Mouse (Mus musculus) forebrain, embryonic 11.5 days (tissue): ENCODE data around the gene Gm3453. TPM values are rescaled to one million over a fixed set of nuclear protein-coding genes. Genes with fewer than 3 reads are reported as not detected.
"Not testable (repeated sequence)": the region's sequence is repeated elsewhere in the genome, so short reads cannot be mapped to it uniquely, and the experiment has no call there.

Source experiments
- ATAC-seq: fragments of 200-750 bp; cut with Nextera tagmentation; replicated peaks from 2 replicates; pipeline ENCODE4 v1.8.0; 2017; ENCODE audit warnings: moderate TSS enrichment; ENCODE audit not compliant: low FRiP score
- DNase-seq: peaks from one replicate; pipeline ENCODE4 v3.0.0-alpha.2; 2017; ENCODE audit warnings: low spot score
- H3K27ac ChIP-seq: fragments of 300-500 bp; sonication (generic); 2 replicates; pipeline ENCODE4 v1.5.1; 2014; ENCODE audit warnings: low read depth, low read length
- H3K27me3 ChIP-seq: fragments of 300-500 bp; sonication (generic); 2 replicates; pipeline ENCODE4 v1.6.1; 2014; ENCODE audit warnings: mild to moderate bottlenecking, low read length, mixed read lengths; ENCODE audit not compliant: control insufficient read depth, insufficient read depth
- H3K36me3 ChIP-seq: fragments of 300-500 bp; sonication (generic); 2 replicates; pipeline ENCODE4 v1.6.1; 2014; ENCODE audit warnings: mild to moderate bottlenecking, low read length, moderate library complexity, mixed read lengths; ENCODE audit not compliant: control insufficient read depth, insufficient read depth
- H3K4me1 ChIP-seq: fragments of 300-500 bp; sonication (generic); replicated peaks from 2 replicates; pipeline ENCODE4 v1.6.1; 2014; ENCODE audit warnings: low read length, mixed read lengths; ENCODE audit not compliant: control insufficient read depth, insufficient read depth
- H3K4me2 ChIP-seq: fragments of 300-500 bp; sonication (generic); 2 replicates; pipeline ENCODE4 v1.6.1; 2014; ENCODE audit warnings: low read depth, mild to moderate bottlenecking, low read length, moderate library complexity, mixed read lengths; ENCODE audit not compliant: severe bottlenecking
- H3K4me3 ChIP-seq: fragments of 300-500 bp; sonication (generic); 2 replicates; pipeline ENCODE4 v1.5.1; 2014; ENCODE audit warnings: low read depth, low read length
- H3K9ac ChIP-seq: fragments of 300-500 bp; sonication (generic); 2 replicates; pipeline ENCODE4 v1.6.1; 2014; ENCODE audit warnings: low read length
- H3K9me3 ChIP-seq: fragments of 300-500 bp; sonication (generic); 2 replicates; pipeline ENCODE4 v1.6.1; 2016; ENCODE audit warnings: low read length, mixed read lengths; ENCODE audit not compliant: control insufficient read depth
- WGBS: fragments of 180-500 bp; shearing (Covaris S2); extraction: QIAGEN DNeasy Blood & Tissue Kit; methylation state at CpG from one replicate; pipeline ENCODE4 v1.1.7; 2014; 5-methylcytosine and 5-hydroxymethylcytosine counted together
- polyA plus RNA-seq: library from polyadenylated mRNA; unstranded; fragments of >200 nt; fragmentation: Nextera tagmentation; extraction: Ambion mirVana; gene quantifications from 2 replicates; pipeline ENCODE4 v1.2.1, GENCODE M21; 2014

Gene Gm3453
- not detected in 2 replicates for polyA plus RNA-seq

DNA sequence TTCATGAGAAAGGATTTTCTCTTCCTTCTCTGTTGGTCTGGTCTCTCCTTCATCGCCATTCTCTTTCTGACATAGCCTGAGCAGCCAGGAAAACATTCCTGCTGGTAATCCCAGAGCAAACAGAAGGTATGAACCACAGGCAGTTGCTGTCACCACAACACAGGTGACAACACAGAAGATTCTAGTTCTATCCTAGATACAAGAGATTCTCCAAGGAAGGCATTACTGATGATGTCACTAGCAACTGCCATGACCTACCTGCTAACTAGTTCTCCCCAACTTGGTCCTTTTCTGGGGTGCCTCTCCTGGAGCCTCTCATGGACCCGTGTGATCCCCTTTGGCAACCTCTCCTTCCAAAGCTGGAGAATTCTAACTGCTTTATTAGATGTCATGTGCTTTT lies at the start of gene Gm3453:
Gene Gm3453, minus strand, starts transcription at position 101 of the 400 bp plus-strand sequence.
- H3K4me1 ChIP-seq, H3K27me3 ChIP-seq, DNase-seq, ATAC-seq, H3K9me3 ChIP-seq, H3K27ac ChIP-seq, H3K4me2 ChIP-seq, H3K4me3 ChIP-seq, H3K9ac ChIP-seq, H3K36me3 ChIP-seq: not testable (repeated sequence)
- WGBS = 67% methylated on average over 2 of the region's 2 CpGs

DNA sequence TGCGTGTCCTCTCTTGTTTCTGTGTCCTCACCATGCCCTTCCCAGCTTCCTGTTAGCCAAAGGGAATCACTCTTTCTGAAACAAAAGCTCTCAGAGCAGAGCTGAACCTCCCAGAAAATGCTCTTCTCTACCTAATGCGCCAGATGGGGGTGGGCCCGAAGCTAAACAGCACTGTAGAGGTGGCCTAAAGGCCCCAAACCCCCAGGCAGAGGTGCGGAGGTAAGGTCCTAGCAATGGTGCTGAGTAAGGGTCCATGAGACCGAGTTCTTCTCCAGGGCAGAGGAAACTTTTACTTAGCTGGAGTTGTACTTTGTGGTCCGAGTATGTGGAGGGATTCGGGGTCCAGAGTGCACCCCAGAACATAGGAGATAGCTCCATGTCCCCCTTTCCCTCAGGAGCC lies 8.2 kb upstream of the Gm3453 start:
- H3K27ac ChIP-seq, H3K4me1 ChIP-seq, H3K4me2 ChIP-seq, H3K9me3 ChIP-seq, H3K4me3 ChIP-seq, H3K27me3 ChIP-seq, H3K36me3 ChIP-seq, DNase-seq, H3K9ac ChIP-seq, ATAC-seq: not testable (repeated sequence)
- 76% methylated on average over 4 of the region's 7 CpGs for WGBS

DNA sequence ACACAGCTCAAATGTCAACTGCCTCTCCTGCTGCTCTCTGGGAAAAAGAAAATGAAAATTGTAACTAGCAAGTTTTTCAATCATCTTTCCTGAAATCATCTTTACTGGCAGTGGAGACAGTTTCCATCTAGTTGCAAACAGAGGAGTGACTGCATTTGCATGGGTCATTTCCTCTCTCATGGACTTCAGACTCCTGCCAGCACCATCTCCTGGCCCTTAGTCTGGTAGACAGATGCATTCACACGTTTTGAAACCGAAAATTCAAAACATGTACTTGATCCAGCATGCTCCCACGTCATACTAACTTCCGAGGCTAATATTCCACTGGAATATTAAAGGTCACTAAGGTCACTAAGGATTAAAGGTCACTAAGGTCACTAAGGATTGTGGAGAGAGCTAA lies 16.5 kb downstream of the Gm3453 start:
- H3K4me3 ChIP-seq, ATAC-seq, H3K9me3 ChIP-seq, DNase-seq, H3K4me1 ChIP-seq, H3K27ac ChIP-seq, H3K36me3 ChIP-seq, H3K4me2 ChIP-seq, H3K9ac ChIP-seq, H3K27me3 ChIP-seq: not testable (repeated sequence)
- 20% methylated on average over 4 of the region's 4 CpGs for WGBS

DNA sequence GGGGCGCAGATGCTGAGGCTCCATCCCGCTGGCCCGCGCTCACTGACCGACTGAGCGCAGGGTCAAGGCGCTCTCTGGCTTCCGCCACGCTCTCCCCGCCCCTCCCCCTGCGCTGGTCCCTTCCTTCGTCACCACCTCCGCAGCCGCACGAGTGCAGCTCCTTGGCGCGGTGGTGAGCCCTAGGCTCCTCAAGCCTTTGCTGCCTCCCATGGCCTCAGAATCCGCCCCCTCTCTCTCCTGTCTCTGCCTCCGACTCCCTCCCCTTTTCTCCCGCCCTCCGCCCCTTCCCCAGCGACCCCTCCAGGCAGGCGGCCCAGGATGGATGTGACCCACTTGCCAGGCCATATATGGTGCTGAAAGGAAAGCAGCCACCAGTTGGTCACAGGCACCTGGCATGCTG lies 17.3 kb downstream of the Gm3453 start, which contains the start of gene Gm3248:
Gene Gm3248, minus strand, starts transcription at position 111 of the 400 bp plus-strand sequence.
- H3K27me3 ChIP-seq, H3K36me3 ChIP-seq, H3K27ac ChIP-seq, H3K9me3 ChIP-seq, ATAC-seq, H3K4me1 ChIP-seq: not testable (repeated sequence)
- 2% methylated on average over 13 of the region's 23 CpGs for WGBS
- DNase-seq = peak; percentile 61
- Histone ChIP-seq H3K4me3 (peak within 1 kb of the TSS; percentile 31), H3K9ac (peak within 1 kb of the TSS; percentile 21), H3K4me2 (peak within 1 kb of the TSS; percentile 57)

DNA sequence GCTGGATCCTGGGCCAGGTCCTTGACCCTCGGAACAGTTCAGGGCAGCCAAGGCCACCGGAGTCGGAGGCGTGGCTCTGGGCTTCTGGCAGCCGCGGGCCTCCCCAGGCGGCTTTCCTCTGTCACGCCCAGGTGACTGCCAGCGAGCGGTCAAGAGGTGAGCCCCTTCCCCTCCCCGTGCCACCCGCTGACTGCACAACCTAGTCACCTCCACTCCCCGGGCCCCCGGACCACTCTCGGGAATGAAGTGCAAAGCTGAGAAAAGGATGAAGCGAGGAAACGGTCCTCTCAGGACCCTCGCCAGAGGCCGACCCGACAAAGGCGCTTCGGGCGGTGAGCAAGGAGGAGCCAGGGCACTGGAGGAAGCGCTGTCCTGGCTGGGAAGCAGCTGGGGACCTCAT lies 17.8 kb downstream of the Gm3453 start:
- H3K9ac ChIP-seq = peak overlapping the region; percentile 21

DNA sequence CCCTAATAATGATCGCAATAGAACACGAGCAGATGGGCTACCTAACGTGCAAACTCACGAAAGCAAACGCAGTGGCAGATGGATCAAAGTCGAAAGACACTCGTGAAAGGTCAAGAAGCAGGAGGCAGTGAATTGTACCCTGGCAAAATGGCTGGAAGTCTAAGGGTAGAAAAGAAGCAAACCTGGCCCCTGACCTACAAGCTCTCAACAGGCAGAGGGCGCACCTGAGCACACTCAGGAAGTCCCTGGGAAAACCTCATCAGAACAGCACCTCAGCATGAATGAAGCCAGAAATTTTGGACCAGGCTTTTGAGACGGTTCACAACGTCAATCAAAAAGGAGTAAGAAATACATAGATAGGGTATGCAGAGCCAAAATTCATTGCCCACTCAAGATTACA lies 18.5 kb downstream of the Gm3453 start:
- not testable (repeated sequence) for ATAC-seq, DNase-seq, H3K4me3 ChIP-seq, H3K4me2 ChIP-seq, H3K4me1 ChIP-seq, H3K36me3 ChIP-seq, H3K27ac ChIP-seq, H3K27me3 ChIP-seq, H3K9me3 ChIP-seq, H3K9ac ChIP-seq
- WGBS = 3% methylated on average over 3 of the region's 10 CpGs

More for the DNA sequence above, 17.8 kb downstream of the Gm3453 start:
- ATAC-seq, H3K27me3 ChIP-seq, H3K27ac ChIP-seq, H3K9me3 ChIP-seq, H3K4me1 ChIP-seq, H3K36me3 ChIP-seq: not testable (repeated sequence)
- H3K4me3 ChIP-seq = peak overlapping the region; percentile 31
- H3K4me2 ChIP-seq = peak overlapping the region; percentile 57
- peak; percentile 62 for DNase-seq
- 2% methylated on average over 20 of the region's 24 CpGs for WGBS

DNA sequence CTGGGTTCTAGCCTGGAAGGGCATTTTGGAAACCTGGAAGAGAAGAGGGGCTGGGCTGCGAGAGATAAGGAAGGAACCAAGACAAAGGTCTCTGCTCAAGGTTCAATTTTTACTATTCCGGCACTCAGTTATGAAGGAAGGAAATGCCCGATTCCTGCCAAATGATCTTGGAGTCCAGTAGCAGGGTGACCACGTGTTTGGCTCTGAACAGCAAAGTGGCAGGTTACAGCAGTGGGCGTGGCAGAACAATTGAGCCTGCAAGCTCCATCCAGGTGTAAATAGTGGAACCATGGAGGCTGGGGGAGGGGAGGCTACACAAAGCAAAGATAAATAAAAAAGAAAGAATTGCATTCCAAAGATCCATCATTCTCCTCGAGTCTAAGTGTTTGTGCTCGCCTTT lies 55.7 kb downstream of the Gm3453 start:
- DNase-seq, H3K4me2 ChIP-seq, ATAC-seq, H3K4me1 ChIP-seq, H3K4me3 ChIP-seq, H3K36me3 ChIP-seq, H3K9me3 ChIP-seq, H3K9ac ChIP-seq, H3K27ac ChIP-seq, H3K27me3 ChIP-seq: not testable (repeated sequence)
- 80% methylated on average over 7 of the region's 7 CpGs for WGBS

Other genes with a start within 250 kb of the Gm3453 start
- 0.17 TPM in 1 of 2 replicates, not detected in the other for gene Gm3373, start 237.6 kb downstream of the Gm3453 start, polyA plus RNA-seq
- gene Gm3383, start 171.2 kb downstream of the Gm3453 start, polyA plus RNA-seq = 1.6 TPM in 2 replicates
- not detected in 2 replicates for gene Gm3424, start 148.8 kb downstream of the Gm3453 start, polyA plus RNA-seq
- 0.47 TPM in 1 of 2 replicates, not detected in the other for gene Gm8237, start 98.8 kb downstream of the Gm3453 start, polyA plus RNA-seq
- 0.19 and 0.29 TPM in 2 replicates for gene Gm3248, start 17.4 kb downstream of the Gm3453 start, polyA plus RNA-seq
- not detected in 2 replicates for gene Gm6337, start 79.1 kb upstream of the Gm3453 start, polyA plus RNA-seq
- gene Gm8206, start 114.8 kb upstream of the Gm3453 start, polyA plus RNA-seq = 0.64 and 1.2 TPM in 2 replicates
- 2.2 and 2.5 TPM in 2 replicates for gene Gm3468, start 129.5 kb upstream of the Gm3453 start, polyA plus RNA-seq
- not detected in 2 replicates for gene Gm3476, start 146.7 kb upstream of the Gm3453 start, polyA plus RNA-seq
- gene Gm21560, start 240.2 kb upstream of the Gm3453 start, polyA plus RNA-seq = not detected in 2 replicates